Mouse (Mus musculus): Measurements from ENCODE around the gene Sfn. TPM values are rescaled to one million over a fixed set of nuclear protein-coding genes. Genes with fewer than 3 reads are reported as not detected.
A peak's percentile ranks its signal among the peaks of the same experiment; 100 is the strongest.
"Not testable (repeated sequence)": the region's sequence is repeated elsewhere in the genome, so short reads cannot be mapped to it uniquely, and the experiment has no call there.

The Sfn gene
- total RNA-seq (2021) (1 to 10 TPM; 1.4 to 1.8 TPM), polyA plus RNA-seq (2012; rRNA removed) (2.1 and 3.0 TPM in 2 replicates)
- long read RNA-seq, partial matches to known transcripts: 0 of 2 reads
- long read RNA-seq, other reads (novel, unspliced or antisense): 0 of 2 reads

DNA sequence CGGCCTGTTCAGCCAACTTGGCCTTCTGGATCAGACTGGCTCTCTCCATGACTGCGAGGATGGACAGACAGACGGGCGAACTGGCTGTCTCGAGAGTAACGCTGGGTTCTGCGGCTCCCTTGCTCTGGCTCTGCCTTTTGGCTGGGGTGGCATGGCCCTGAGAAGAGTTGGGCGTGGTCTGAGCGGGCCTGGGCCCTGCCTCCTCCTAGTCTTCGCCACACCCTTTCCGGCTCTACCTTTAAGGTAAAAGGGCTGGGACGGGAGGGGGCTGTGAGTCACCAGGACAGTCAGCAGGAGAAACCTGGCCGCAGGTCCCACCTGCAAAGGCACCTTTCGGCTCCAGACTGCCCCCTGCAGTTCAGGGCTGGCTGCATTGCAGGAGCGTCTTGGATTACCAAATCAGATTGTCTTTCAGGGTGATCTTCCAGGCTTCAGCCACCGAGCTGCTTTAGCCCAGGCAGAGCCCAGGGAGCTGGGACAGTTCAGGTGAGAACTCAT, at the start of gene Sfn:
Sfn (minus strand) TSS at position 448 of the 498 bp plus-strand sequence.
- DNase-seq: peak; percentile 35

DNA sequence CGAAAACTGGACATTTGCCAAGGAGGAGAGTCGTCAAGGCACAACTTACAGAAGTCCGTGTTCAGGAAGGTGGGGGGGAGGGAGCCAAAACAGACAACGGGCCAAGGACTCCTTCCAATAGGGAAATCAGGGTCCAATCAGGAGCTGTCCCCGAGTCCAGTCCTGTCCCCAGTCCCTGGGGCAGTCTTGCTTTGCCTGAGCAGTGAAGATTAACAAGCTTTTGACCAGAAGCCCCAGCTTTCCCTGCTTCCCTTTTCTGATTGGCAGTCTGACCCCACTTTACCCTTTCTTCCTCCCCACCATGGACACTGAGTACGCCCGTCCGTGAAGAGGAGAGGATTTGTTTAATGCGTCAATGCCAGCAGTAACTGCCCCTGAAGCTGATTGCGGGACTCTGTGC, 49.5 kb upstream of the Sfn start:
- DNase-seq: no peak

GRCm38 (mm10) chr4:133649989-133650699, 48.2 kb upstream of the Sfn start, which contains the start of gene Zdhhc18:
Gene Zdhhc18, minus strand, starts transcription at chr4:133650154.
- DNase-seq: peak; percentile 78

GRCm38 (mm10) chr4:133649464-133649863, 47.5 kb upstream of the Sfn start:
- DNase-seq: not testable (repeated sequence)

DNA sequence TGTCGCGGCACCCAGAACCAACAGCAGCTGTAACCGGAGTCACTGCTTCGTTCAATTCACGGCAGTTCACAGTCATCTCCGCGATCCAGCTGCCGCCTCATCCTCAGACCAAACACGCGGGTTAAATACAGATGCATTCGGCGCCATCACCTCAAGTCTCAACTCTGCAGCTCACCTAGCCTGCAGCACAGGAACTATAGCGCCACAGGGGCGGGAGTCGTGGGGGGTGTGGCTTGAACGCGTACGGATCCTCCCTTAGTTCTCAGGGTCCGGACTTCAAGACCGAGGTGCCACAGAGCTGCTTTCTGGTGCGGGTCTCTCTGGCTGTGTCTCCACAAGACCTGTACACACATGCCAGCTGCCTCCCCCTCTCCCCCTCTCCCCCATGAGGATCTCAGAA, 43.7 kb upstream of the Sfn start:
- no peak for DNase-seq

GRCm38 (mm10) chr4:133645195-133645594, 43.2 kb upstream of the Sfn start:
- DNase-seq: no peak

DNA sequence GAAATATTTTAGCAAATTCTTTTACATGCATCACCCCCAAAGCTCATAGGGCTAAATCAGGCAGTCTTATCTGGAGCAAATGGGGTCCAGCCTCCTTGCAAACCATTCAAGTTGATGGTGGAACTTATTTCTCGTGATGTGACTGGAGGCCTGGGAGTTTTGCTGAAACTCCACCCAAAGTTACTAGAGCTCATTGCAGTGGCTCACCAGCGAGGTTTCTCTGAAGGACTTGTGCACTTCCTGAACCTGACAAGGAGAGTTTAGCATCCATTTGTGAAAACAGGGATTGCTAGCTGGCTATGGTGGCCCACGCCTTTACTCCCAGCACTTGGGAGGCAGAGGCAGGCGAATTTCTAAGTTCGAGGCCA, 32.1 kb upstream of the Sfn start:
- DNase-seq: no peak

GRCm38 (mm10) chr4:133633332-133634042, 31.5 kb upstream of the Sfn start:
- peak; percentile 94 for DNase-seq

DNA sequence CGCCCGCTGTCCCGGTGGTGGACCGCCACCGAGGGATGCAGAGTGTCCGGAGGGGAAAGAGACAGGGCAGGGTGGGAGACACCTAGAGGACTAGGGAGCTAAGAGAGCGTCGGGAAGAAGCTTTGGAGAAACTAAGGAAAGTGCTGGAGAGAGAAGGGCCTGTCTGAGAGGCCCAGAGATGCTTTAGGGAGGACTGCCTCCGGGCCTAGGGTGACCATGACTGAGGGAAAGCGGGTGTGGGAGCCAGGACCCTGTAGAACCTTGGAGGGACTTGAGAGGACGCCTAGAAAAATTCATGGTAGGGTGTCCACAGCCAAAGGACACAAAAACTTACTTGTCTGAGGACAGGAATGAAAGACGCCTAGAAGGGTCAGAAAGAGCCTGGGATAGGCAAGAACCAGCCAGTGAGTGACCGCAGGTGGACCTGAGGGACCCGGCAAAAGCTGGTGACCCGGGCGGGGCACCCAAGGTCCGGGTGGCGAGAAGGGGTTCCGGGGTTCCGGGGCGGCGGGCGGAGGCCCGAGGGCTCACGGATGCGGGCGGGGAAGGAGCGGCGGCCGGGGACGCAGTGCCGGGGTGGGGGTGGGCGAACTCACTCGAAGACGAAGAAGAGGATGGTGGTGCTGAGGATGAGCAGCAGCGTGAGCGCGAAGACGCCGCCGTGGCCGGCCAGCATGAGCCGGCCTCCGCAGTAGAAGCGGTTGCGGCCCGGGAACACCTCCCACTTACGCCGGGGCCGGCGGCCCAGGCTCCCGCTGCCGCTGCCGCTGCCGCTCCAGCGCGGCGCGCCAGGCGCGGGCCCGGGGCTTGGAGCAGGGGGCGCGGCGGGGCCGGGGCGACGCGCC, 30.7 kb upstream of the Sfn start:
- DNase-seq: peak; percentile 76

DNA sequence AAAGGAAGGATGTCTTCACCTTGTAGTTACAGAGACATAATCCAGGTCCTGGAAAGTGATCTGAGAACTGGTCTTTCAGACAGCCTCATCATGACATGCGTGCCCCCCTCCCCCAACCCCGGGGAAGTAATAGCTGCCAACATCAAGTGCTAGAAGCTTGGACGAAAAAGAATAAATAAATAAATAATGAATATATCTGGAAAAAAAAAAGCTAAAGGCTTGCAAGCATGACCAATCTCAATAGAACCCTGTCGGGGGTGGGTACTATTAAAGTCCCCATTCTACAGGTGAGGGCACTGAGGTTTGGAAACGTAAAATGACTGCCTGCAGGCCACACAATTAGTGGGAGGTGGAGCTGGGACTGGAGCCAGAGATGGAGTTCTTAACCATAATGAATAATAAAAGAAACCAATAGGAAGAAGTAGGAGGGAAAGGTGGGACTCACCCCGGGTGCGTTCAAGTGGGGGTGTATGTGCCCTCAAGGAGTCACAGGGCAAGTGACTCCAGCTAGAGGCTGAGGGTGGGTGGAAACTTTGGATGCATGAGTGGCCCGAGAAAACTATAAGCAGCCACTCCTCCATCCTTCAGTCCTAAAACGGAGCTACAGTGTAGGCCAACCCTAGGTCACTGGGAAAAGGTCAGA, 29.9 kb upstream of the Sfn start:
- no peak for DNase-seq

- DNase-seq: peak; percentile 47
These were observed 29.3 kb upstream of the Sfn start for GRCm38 (mm10) chr4:133631071-133631768.

DNA sequence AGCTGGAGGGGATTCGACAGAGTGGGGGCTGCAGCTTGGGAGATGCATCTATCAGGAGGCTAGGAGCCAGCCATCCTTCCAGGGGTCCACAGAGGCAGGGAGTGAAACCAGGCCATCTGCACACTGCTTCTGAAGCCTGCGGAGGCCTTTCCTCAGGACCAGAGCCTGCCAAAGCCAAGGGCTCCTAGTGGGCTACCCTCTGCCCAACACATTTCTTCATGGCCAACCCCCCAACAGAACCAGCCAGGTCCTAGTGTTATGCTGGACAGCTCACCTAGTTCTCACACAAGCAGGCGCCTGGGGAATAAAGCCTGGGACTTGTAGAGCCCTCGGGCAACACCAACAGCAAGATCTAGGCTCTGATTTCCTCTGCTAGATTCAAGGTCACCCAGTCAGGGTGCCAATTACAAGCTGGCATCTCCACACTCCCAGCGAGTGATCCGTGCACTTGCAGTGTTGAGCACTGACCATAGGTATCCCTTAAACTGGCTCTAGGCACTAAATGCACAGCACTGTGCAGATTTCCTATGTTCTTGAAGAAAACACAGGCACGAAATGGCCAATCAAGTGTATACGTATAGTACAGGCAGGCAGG, 28.5 kb upstream of the Sfn start:
- DNase-seq: no peak

DNA sequence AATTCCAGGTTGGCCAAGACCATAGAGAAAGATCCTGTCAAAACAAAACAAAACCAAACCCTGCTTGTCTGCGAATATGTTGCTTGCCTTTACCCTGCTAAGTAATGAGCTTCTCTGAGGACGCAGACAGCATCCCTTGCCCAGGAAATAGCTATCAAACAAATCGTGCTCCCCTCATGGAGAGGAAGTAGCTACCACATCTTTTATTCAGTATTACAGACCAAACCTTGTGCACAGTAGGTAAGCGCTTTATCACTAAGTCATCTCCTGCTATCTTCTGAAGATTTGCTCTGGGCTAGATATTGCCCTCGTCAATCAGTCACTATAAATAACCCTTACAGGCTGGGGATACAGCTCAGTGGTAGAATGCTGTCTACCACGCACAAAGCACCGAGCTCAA, 27.2 kb upstream of the Sfn start:
- DNase-seq: no peak

DNA sequence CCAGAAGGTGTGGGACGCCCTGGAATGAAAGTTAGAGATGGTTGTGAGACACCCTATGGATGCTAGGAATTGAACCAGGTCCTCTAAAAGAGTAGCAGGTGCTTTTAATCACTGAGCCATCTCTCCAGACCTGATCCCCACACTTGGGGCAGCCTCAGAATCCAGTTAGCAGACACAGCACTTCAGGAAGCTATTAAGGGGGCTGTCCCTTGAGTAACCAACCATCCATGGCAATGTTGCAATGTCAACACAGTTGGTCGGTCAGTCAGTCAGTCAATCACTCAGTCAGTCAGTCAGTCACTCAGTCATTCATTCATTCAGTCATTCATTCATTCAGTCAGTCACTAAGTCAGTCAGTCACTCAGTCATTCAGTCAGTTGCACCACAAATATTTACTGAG, 26.5 kb upstream of the Sfn start:
- DNase-seq: no peak

DNA sequence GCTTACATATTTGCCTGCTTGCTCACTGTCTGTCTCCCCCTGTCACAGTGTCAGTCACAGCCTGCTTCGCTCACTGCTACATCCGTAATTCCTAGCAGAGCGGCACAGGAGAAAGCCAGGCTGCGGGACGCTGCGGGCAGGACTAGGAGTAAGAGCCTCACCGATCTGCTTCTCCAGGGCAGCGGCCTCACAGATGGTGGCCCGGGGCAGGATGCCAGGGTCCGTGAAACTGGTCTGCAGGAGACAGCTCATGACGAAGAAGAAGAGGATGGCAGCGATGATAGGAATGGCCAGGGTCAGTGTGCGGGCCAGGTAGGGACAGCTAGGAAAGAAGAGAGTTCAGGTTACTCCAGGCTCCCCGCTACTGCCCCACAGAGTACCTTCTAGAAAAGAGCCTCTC, 25.1 kb upstream of the Sfn start:
- no peak for DNase-seq

- no peak for DNase-seq
These were observed 24.7 kb upstream of the Sfn start for GRCm38 (mm10) chr4:133626621-133627020.

DNA sequence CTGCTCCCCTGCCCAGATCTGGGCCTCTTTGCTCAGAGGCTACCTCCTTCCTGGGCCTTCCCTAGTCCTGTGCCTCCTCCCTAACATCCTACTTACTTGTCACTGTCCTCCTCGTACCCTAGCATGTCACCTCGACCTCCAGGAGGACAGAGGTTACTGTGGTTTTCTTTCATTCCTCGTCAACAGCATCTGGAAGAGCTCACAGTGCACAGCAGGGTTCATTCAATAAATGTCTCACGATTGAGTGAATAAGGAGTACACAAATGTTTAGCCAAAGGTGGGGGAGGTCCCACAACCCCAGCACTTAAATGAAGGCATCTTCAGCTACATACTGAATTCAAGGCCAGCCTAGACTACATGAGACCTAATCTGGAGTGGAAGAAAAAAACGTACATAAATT, 24.3 kb upstream of the Sfn start:
- DNase-seq: no peak

- DNase-seq: peak; percentile 62
These were observed 23.7 kb upstream of the Sfn start for GRCm38 (mm10) chr4:133625621-133626071.

- no peak for DNase-seq
These were observed 22.9 kb upstream of the Sfn start for GRCm38 (mm10) chr4:133624830-133625229.

GRCm38 (mm10) chr4:133622161-133622695, 20.3 kb upstream of the Sfn start:
- DNase-seq: no peak
